Mouse (Mus musculus) kidney, adult 9 months (tissue): ENCODE measurements at regions not wholly inside any gene's neighbourhood (a gene's known extent, or its start where the extent isn't known, plus 50 kb on each side); places are given as distances from the start of the nearest gene placed in this dataset.

ENCODE experiments used
- DNase-seq: peaks from one replicate; pipeline ENCODE4 v3.0.0; 2022

DNA sequence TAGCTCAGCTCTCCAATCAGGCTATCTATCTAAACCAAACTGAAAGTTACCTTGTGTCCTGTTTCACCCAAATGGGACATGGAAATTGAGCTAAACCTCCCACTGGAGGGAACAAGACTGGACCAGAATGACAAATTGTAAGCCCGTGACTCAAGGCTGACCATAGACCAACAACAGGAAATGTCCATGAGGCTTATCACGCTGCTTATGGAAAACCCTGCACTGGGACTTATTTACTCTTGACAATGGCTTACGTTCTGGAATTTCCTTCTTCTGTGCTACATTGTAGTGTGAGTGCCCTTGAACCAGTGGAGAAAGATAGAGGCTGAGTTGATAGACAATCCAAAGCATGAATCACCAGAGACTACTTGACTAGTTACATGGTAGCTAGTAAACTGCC lies 87.5 kb upstream of the Phactr1 start:
- DNase-seq, result no peak

DNA sequence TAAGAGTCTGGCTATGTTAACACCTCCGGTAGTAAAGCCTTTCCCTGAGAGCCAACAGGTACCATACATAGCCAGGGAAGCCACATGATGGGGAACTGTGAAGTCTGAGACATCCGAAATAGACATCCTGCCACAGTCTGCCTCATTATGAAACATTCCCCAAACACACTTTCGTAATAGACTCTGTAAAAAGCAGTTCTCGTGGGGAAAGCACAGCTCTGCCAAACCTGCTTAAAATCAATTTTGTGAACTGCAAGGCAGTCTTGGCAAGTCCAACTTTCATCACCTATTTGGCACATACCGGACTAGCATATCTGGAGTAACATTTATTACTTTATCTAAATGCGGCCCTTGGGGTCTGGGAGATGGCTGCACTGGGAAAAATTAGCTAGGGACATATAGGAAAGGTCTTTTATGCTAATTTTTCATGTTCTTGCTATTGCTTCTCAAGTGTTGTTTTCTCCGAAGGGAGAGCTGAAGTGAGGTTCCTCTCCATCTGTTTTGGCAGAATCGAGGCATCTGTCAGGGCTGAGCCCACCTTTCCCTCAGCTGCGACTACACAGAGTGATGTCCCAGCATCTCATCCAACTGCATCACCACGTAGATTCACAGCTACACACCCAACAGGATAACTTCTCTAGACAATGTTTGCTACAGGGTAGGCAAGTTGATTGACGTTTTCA lies 86.8 kb upstream of the Phactr1 start:
- no peak for DNase-seq

DNA sequence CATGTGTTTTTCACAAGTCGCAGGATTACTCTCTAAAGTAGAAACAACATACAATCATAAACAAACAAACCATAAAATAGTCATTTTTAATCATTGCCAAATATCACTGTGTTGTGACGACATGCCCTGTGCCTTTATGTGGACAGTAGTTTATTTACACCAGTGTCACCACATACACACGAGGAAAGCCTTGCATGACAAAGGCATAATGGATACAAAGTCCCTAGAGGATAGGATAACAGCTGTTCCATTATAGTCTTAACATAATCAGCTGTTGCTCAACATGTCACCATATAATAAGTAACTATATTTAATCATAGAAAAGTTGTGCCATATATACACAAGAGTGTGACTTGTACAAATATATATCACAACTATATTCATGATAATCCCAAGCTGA lies 85.2 kb upstream of the Phactr1 start:
- no peak for DNase-seq

DNA sequence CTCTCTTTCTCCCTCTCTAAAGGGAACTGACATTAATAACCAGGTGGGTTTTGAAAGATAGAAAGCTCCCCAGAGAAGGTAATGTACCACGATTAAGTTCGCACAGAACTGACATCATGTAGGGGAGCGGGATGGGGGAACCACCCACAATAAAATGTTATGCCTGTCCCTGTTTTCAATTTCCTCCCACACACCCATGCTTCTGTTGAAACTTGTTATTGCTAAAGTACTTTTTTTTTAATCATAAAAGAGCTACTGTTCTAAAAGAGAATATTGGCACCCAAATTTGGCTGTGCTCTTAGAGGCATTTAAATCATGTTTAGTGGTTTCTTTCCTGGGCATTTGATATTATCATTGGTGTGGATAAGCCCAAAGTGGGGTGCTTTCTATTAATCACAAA lies 82.6 kb upstream of the Phactr1 start:
- DNase-seq, result no peak

DNA sequence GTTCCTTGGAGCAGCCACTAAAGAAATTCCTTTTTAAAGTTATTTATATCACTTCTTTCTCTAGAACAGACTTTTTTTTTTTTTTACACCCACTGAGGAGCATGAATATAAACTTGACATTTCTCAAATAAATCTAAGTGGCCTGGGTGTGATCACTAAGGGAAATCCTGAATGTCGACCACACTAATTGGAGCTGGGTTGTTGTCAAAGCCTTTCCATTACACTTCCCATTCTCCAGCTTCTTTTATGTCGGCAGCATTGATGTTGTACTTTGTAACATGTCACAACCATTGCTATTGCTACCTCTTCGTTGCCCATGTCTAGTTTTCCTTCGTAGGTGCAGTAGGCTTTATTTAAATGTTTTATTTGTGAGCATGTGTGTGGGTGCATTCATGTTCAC lies 77.1 kb upstream of the Phactr1 start:
- no peak for DNase-seq

DNA sequence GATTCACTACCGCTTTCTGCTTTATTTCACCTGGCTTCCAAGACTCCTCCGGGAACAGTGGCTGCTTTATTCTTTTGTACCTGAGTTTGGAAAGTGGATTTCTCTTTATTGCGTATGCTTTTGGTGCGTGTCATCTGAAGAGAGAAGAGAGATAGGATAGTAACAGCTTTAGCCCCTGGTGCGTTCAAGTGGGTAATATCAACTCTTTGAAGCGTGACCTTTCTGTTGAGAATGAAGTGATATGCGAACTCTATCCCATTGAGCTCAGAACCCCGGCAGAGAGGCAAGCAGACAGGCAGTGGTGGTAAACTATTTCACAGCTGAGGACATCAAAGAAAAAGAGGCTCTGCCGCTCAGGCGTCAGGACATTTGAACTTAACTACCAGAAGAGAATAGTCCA lies 72.7 kb upstream of the Phactr1 start:
- no peak for DNase-seq

DNA sequence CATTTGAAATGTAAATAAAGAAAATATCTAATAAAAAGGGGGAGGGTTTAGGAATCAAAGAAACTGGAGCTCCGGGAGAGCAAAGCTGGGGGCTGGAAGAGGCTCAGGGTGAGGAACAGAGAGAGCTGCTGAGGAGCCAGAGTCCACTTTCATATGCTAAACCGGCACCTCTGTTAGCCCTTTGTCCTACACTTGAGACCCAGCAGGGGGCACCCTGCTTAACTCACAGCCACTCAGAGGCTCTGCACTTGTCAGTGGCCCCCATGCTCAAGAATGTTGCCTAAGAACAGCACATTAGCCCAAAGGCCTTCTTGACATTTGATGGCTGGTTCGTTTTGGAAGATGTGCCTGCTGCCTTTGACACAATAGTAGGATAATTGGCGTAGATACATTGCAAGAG lies 71.5 kb upstream of the Phactr1 start:
- DNase-seq, result peak; percentile 26

DNA sequence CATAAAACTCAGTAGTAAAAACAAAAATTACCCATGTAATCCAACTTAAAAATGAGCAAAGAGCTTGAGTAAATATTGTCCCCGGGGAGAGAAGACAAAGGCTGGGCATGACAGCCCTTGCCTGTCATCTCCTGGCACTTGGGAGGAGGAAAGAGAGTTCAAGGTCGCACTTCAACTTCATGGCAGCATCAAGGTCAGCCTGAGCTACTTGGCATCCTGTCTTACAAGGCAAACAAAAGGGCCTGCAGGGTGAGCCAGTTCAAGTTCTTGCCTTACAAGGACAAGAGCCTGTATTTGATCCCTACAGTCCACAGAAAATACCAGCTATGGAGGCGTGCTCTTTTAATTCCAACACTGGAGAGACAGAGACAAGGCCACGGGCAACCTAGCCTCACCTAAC lies 67.1 kb upstream of the Phactr1 start:
- DNase-seq, result no peak

DNA sequence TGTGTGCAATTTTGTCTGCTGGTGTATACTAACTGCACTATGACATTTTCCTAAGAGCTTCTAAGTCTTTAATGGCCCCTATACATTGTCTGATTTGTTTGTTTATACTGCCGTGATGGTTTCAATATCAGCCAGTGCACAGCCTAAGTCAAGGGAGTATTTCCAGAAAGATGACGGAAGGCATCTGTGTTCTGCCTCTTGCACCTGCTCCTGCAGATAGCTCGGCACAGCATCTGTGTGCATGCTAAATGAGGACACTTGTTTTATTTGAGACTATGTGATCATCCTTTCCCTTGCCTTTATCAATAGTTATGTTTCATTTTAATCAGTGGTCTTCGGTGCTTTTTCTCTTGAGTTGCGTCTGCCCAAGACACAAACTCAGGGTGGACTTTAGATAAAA lies 64.6 kb upstream of the Phactr1 start:
- DNase-seq, result no peak

DNA sequence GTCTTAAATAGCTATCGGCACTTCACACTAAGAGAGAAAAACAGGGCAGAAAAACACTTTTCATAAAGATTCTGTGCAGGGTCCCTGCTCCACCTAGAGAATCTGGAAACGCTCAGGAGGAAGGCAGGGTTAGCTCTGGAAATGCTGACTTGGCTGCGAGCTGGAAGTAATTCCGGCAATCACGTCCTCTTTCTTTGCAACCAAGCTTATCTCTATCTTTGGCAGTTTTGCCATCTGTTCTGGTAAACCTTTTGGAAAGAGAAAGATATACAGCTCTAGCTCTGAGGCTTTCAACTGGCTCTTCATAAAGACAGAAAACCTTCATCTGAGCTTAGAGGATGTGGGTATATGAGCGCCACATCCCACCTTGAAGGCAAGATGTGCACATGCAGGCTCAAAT lies 63.2 kb upstream of the Phactr1 start:
- no peak for DNase-seq

DNA sequence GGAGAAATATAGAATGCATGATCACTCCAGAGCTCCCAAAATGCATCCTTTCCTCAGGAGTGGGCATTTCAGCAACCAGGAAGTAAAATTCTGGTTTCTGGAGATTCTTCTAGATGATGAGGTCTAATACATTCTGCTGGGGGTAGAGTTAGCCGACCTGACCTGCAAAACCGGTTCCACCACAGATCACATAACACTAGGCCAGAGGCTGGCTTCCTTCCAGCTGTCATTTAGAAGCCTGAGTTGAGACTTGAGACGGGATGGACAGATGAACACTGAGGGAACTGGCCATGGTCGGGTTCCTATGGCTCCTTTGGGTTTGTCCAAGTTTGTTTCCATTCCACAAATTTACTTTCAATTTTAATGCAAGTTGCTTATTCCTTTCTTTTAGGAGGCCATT lies 62.6 kb upstream of the Phactr1 start:
- peak; percentile 54 for DNase-seq

DNA sequence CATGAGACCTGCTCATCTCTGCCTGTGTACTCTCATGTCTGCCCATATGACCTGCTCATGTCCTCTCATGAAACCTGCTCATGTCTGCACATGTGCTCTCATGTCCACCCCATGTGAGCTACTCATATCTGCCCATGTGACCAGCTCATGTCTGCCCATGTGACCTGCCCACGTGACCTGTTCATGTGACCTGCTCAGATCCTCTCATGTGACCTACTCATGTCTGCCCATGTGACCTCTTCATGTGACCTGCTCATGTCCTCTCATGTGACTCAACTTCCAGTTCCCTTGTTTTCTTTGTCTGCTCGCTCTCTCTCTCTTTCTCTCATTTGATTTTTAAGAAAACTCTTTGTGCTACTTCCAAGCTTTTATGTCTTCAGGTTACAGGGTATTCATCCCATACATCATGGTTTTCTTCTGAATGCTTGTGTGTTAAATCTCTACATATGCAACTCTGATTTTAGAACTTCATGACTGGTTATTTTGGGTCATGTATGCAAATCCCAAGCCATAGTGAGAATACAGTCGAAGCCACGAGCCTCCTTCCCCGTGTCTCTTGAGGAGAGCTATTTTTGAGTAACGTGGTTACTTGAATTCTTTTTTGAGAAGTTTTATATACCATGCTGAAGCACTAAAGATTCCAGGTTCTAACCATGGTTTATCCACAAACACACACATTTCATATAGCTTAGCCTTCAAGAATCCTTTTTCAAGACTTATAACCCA lies 60.7 kb upstream of the Phactr1 start:
- no peak for DNase-seq

DNA sequence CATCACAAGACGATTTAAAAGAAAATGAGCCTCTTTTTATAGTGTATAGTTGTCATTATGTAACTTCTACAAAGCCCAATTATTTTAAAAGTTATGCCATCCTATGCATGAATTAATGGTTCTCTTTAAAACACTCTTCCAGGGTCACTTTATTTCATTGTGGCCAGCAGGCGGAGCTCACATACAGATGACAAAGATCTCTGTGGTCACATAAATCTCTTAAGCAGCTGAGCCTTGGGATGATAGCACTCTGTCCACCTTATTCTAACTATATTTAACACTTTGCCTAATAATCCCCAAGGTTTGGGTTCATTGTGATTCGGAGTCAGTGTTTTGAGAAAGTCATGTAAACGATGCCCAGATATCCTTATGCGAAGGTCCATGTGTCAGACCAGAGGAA lies 56.9 kb upstream of the Phactr1 start:
- DNase-seq, result peak; percentile 60
